Mouse (Mus musculus): Measurements from ENCODE around the gene Get4. TPM values are rescaled to one million over a fixed set of nuclear protein-coding genes. Genes with fewer than 3 reads are reported as not detected.

Get4 gene
- polyA plus RNA-seq, 1 experiment from 2014 or later, result 112 TPM

DNA sequence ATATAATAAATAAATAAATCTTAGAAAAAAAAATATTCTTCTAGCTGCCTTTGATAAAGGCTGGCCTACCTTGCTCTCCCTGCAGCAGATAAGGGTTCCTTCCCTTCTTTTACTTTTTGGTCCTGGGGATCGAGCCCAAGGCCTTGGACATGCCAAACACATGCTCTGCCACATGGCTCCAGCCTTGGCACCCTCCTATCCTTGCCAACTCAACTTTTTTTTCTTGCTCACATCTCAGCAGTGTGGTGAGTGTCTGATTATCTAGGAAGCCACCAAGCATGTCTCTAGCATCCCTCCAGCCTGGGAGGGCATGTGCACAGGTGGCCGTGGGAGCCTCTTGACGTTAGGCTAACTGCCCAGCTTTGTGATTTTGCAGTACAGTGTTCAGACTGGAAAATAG is 23.8 kb upstream of the Get4 start:
- 100% methylated on average over 3 of the region's 3 CpGs for WGBS
- H3K36me3 ChIP-seq (ENCODE audit: control insufficient read depth, insufficient read depth, low read length), result peaks cover 19% of the 10 kb centered on the region
- H3K27ac ChIP-seq (ENCODE audit: low read depth, low read length), result no peak overlapping the region
- H3K9ac ChIP-seq (ENCODE audit: low read depth, low read length), result no peak overlapping the region
- H3K27me3 ChIP-seq (ENCODE audit: control insufficient read depth, insufficient read depth, low read length), result no peaks in the 10 kb centered on the region
- no peak overlapping the region for H3K4me3 ChIP-seq (ENCODE audit: low read depth, low read length)
- no peaks in the 10 kb centered on the region for H3K9me3 ChIP-seq (ENCODE audit: control insufficient read depth, low read length)
- no peak for ATAC-seq (ENCODE audit: low FRiP score)
- H3K4me2 ChIP-seq (replicated peaks; ENCODE audit: low read depth, low read length), result no peak overlapping the region
- H3K4me1 ChIP-seq (replicated peaks; ENCODE audit: control insufficient read depth, insufficient read depth, low read length), result no peaks in the 10 kb centered on the region
- no peak for DNase-seq (ENCODE audit: low spot score)

DNA sequence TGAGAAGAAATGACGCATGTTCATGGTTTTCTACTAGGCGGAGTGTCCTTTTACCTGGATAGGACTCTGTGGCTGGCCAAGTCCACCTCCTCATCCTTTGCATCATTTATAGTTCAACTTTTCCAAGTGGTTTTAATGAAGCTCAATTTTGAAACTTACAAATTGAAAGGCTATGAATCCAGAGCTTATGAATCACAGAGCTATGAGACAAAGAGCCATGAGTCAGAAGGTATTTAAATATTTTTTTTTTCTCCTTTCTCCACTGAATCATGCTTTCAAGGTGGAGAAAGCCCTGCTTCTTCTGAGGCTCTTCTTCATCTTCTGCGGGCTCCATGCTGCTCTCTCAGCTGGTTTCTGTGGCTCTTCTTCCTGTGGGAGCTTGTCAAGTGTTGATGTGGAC is 22.4 kb upstream of the Get4 start:
- DNase-seq (ENCODE audit: low spot score) (no peak), ATAC-seq (ENCODE audit: low FRiP score) (no peak)
- no peak overlapping the region for H3K27ac ChIP-seq (ENCODE audit: low read depth, low read length)
- H3K27me3 ChIP-seq (ENCODE audit: control insufficient read depth, insufficient read depth, low read length), result no peaks in the 10 kb centered on the region
- H3K4me3 ChIP-seq (ENCODE audit: low read depth, low read length), result no peak overlapping the region
- 96% methylated on average over 3 of the region's 3 CpGs for WGBS
- H3K9me3 ChIP-seq (ENCODE audit: control insufficient read depth, low read length), result no peaks in the 10 kb centered on the region
- no peak overlapping the region for H3K9ac ChIP-seq (ENCODE audit: low read depth, low read length)
- H3K36me3 ChIP-seq (ENCODE audit: control insufficient read depth, insufficient read depth, low read length), result peaks cover 26% of the 10 kb centered on the region
- H3K4me1 ChIP-seq (replicated peaks; ENCODE audit: control insufficient read depth, insufficient read depth, low read length), result no peaks in the 10 kb centered on the region
- H3K4me2 ChIP-seq (replicated peaks; ENCODE audit: low read depth, low read length), result no peak overlapping the region

DNA sequence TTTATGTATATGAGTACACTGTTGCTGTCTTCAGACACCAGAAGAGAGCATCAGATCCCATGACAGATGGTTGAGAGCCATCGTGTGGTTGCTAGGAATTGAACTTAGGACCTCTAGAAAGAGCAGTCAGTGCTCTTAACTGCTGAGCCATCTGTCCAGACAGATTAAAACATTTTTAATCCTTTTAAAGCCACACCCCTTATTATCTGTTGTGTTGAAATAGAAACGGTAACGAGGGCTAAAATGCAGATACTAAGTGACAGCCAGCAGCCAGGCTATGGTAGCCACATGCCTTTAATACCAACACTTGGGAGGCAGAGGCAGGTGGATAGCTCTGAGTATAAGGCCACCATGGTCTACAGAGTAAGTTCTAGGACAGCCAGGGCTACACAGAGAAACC is 20.0 kb upstream of the Get4 start:
- WGBS, result 89% methylated on average over 3 of the region's 3 CpGs
- H3K36me3 ChIP-seq (ENCODE audit: control insufficient read depth, insufficient read depth, low read length), result peaks cover 24% of the 10 kb centered on the region

DNA sequence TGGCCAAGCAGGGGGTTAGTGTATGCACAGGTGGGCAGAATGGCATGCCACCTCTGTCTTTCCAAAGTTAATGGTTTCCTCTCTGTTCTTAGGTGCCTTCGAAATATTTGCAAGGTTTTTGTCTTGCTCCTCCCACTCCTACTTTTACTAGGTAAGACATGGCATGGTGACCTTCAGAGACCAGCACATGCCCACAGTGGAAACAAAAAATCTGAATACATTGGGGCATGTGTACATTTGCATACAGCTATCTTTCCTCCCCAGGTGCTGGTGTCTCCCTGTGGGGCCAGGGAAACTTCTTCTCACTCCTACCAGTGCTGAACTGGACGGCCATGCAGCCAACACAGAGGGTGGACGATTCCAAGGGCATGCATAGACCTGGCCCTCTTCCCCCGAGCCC is 17.7 kb upstream of the Get4 start:
- Histone ChIP-seq H3K4me1 (replicated peaks; ENCODE audit: control insufficient read depth, insufficient read depth, low read length) (no peaks in the 10 kb centered on the region), H3K4me2 (replicated peaks; ENCODE audit: low read depth, low read length) (no peak overlapping the region), H3K4me3 (ENCODE audit: low read depth, low read length) (no peak overlapping the region), H3K9ac (ENCODE audit: low read depth, low read length) (no peak overlapping the region), H3K36me3 (ENCODE audit: control insufficient read depth, insufficient read depth, low read length) (peaks cover 23% of the 10 kb centered on the region; the same call in 1 of the 2 replicates), H3K27ac (ENCODE audit: low read depth, low read length) (no peak overlapping the region), H3K9me3 (ENCODE audit: control insufficient read depth, low read length) (no peaks in the 10 kb centered on the region), H3K27me3 (ENCODE audit: control insufficient read depth, insufficient read depth, low read length) (no peaks in the 10 kb centered on the region)
- 93% methylated on average over 4 of the region's 4 CpGs for WGBS
- no peak for ATAC-seq (ENCODE audit: low FRiP score)
- DNase-seq (ENCODE audit: low spot score), result no peak

More for the DNA sequence above, 20.0 kb upstream of the Get4 start:
- no peak for ATAC-seq (ENCODE audit: low FRiP score)
- H3K9ac ChIP-seq (ENCODE audit: low read depth, low read length), result no peak overlapping the region
- no peak for DNase-seq (ENCODE audit: low spot score)
- H3K27me3 ChIP-seq (ENCODE audit: control insufficient read depth, insufficient read depth, low read length), result no peaks in the 10 kb centered on the region
- no peaks in the 10 kb centered on the region for H3K9me3 ChIP-seq (ENCODE audit: control insufficient read depth, low read length)
- H3K4me2 ChIP-seq (replicated peaks; ENCODE audit: low read depth, low read length), result no peak overlapping the region
- H3K27ac ChIP-seq (ENCODE audit: low read depth, low read length), result no peak overlapping the region
- no peak overlapping the region for H3K4me3 ChIP-seq (ENCODE audit: low read depth, low read length)
- no peaks in the 10 kb centered on the region for H3K4me1 ChIP-seq (replicated peaks; ENCODE audit: control insufficient read depth, insufficient read depth, low read length)

DNA sequence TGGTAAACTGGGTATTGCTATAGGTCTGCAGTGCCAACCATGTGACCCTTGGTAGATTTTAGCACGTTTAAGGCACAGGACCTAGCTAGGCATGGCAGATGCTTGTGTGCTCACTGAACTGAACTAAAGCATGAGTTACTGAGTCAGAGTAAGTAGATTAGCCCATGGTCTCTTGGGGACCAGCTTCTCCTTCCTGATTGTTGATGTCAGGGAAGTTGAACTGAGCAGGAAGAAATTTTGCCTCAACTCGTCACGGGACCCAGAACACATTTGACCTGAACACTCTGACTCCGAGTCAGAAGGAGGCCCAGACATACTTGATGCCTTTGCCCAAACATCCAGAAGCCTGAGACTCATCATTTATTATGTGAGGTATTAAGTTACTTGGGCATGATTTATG is 14.7 kb upstream of the Get4 start:
- no peak for DNase-seq (ENCODE audit: low spot score)
- no peaks in the 10 kb centered on the region for H3K27me3 ChIP-seq (ENCODE audit: control insufficient read depth, insufficient read depth, low read length)
- no peak overlapping the region for H3K27ac ChIP-seq (ENCODE audit: low read depth, low read length)
- H3K9me3 ChIP-seq (ENCODE audit: control insufficient read depth, low read length), result no peaks in the 10 kb centered on the region
- no peak overlapping the region for H3K9ac ChIP-seq (ENCODE audit: low read depth, low read length)
- 86% methylated on average over 4 of the region's 4 CpGs for WGBS
- H3K4me2 ChIP-seq (replicated peaks; ENCODE audit: low read depth, low read length), result no peak overlapping the region
- H3K4me3 ChIP-seq (ENCODE audit: low read depth, low read length), result no peak overlapping the region
- no peak for ATAC-seq (ENCODE audit: low FRiP score)
- H3K36me3 ChIP-seq (ENCODE audit: control insufficient read depth, insufficient read depth, low read length), result peaks cover 21% of the 10 kb centered on the region; the same call in 1 of the 2 replicates
- no peaks in the 10 kb centered on the region for H3K4me1 ChIP-seq (replicated peaks; ENCODE audit: control insufficient read depth, insufficient read depth, low read length)

DNA sequence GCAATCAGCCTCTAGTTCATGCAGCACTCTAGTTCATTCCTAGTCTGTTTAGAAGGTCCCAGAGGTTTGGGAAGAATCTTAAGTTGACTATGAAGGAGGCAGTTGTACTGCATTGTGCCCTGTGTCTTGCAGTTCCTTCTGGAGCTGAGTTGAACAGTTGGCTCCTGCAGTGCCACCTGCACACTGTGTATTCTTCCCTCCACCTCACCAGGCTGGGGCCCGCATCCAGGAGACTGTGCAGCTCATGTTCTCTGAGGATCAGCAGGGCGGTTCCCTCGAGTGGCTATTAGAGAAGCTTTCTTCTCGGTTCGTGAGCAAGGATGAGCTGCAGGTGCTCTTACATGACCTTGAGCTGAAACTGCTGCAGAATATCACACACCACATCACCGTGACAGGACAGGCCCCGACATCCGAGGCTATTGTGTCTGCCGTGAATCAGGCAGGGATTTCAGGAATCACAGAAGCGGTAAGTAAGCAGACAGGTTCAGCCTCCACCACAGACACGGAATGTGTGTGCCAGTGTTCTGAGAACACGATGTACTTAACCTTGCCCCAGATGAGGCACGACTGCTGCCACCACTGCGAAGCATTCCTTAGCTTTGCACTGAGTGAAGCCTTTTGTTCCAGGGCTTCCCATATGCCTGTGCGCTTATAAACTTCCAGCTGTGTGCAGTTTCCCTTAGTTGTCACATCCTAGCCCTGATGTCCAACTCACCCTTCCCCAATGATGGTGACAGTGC is 10.9 kb upstream of the Get4 start:
- DNase-seq (ENCODE audit: low spot score), result no peak
- Histone ChIP-seq H3K27ac (ENCODE audit: low read depth, low read length) (no peak overlapping the region), H3K4me1 (replicated peaks; ENCODE audit: control insufficient read depth, insufficient read depth, low read length) (no peaks in the 10 kb centered on the region), H3K9me3 (ENCODE audit: control insufficient read depth, low read length) (no peaks in the 10 kb centered on the region), H3K4me2 (replicated peaks; ENCODE audit: low read depth, low read length) (no peak overlapping the region), H3K36me3 (ENCODE audit: control insufficient read depth, insufficient read depth, low read length) (peaks cover 16% of the 10 kb centered on the region; the same call in 1 of the 2 replicates), H3K4me3 (ENCODE audit: low read depth, low read length) (no peak overlapping the region), H3K9ac (ENCODE audit: low read depth, low read length) (no peak overlapping the region), H3K27me3 (ENCODE audit: control insufficient read depth, insufficient read depth, low read length) (no peaks in the 10 kb centered on the region)
- WGBS, result 93% methylated on average over 15 of the region's 15 CpGs
- no peak for ATAC-seq (ENCODE audit: low FRiP score)

DNA sequence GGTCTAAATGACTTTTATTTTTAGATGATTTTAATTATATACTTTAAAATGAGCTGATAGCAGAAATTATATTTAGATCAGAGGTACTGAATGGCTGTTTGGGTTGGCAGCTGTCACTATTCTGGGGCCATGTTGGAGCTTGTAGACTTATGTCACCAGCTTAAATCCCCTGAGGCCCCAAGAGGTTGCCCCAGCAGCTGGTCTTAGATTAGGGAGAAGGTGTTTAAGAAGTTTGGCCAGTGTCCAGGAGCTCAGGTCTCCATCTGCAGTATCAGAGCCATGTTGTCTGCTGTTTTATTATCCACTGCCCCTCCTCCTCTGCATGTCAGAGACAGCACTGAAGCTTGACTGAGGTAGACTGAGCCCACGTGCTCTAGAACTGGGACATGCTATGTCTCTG is 8.7 kb upstream of the Get4 start:
- DNase-seq (ENCODE audit: low spot score), result no peak
- 91% methylated on average over 1 of the region's 1 CpGs for WGBS

DNA sequence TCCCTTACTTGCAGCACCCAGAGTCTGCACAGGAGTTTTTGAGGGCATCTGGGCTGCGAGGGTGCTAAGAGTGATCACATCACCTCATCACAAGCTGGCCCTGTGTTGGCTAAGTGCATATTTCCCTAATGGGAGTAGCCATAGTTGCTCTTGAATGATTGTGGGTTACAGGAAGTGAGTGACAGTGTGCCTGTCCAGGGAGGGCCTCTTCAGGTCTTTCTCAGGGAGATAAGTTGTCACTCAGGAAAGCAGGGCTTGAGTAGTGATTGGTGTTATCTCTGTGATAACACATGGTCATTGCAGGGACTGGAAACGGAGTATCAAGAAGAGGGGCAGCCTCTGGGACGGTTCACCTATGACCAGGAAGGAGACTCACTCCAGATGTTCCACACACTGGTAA is 4.4 kb upstream of the Get4 start:
- H3K4me1 ChIP-seq (replicated peaks; ENCODE audit: control insufficient read depth, insufficient read depth, low read length), result no peaks in the 10 kb centered on the region
- no peak overlapping the region for H3K27ac ChIP-seq (ENCODE audit: low read depth, low read length)
- no peak for ATAC-seq (ENCODE audit: low FRiP score)
- 87% methylated on average over 3 of the region's 3 CpGs for WGBS
- H3K9me3 ChIP-seq (ENCODE audit: control insufficient read depth, low read length), result no peaks in the 10 kb centered on the region
- no peak for DNase-seq (ENCODE audit: low spot score)
- no peak overlapping the region for H3K4me2 ChIP-seq (replicated peaks; ENCODE audit: low read depth, low read length)
- peaks cover 11% of the 10 kb centered on the region for H3K36me3 ChIP-seq (ENCODE audit: control insufficient read depth, insufficient read depth, low read length)
- no peak overlapping the region for H3K4me3 ChIP-seq (ENCODE audit: low read depth, low read length)
- H3K9ac ChIP-seq (ENCODE audit: low read depth, low read length), result no peak overlapping the region
- H3K27me3 ChIP-seq (ENCODE audit: control insufficient read depth, insufficient read depth, low read length), result no peaks in the 10 kb centered on the region

More for the DNA sequence above, 8.7 kb upstream of the Get4 start:
- H3K4me1 ChIP-seq (replicated peaks; ENCODE audit: control insufficient read depth, insufficient read depth, low read length), result no peaks in the 10 kb centered on the region
- H3K36me3 ChIP-seq (ENCODE audit: control insufficient read depth, insufficient read depth, low read length), result peaks cover 16% of the 10 kb centered on the region
- no peak overlapping the region for H3K27ac ChIP-seq (ENCODE audit: low read depth, low read length)
- no peak overlapping the region for H3K4me2 ChIP-seq (replicated peaks; ENCODE audit: low read depth, low read length)
- ATAC-seq (ENCODE audit: low FRiP score), result no peak
- no peaks in the 10 kb centered on the region for H3K27me3 ChIP-seq (ENCODE audit: control insufficient read depth, insufficient read depth, low read length)
- H3K9me3 ChIP-seq (ENCODE audit: control insufficient read depth, low read length), result no peaks in the 10 kb centered on the region
- no peak overlapping the region for H3K4me3 ChIP-seq (ENCODE audit: low read depth, low read length)
- H3K9ac ChIP-seq (ENCODE audit: low read depth, low read length), result no peak overlapping the region

DNA sequence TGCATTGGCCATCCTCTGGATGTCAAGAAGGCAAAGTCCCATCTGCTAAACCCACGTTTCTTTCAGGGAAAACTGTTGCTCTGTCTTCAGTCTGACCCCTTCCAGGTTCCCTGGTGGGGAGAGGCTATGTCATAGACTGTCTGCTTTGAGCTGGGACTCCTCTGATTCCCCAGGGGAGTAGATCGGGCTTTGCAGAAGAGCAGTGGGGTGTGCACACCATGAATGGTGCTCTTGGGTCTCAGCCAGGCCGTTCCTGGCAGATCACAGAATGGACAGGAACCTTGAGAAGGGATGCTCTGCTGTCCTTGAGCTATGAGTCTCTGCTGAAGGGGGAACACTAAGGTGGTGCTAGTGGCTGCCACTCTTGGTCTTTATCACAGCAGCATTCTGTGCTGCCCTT is 3.3 kb upstream of the Get4 start:
- no peak overlapping the region for H3K4me3 ChIP-seq (ENCODE audit: low read depth, low read length)
- ATAC-seq (ENCODE audit: low FRiP score), result no peak
- no peak overlapping the region for H3K27ac ChIP-seq (ENCODE audit: low read depth, low read length)
- H3K9ac ChIP-seq (ENCODE audit: low read depth, low read length), result no peak overlapping the region
- 87% methylated on average over 3 of the region's 3 CpGs for WGBS
- H3K4me1 ChIP-seq (replicated peaks; ENCODE audit: control insufficient read depth, insufficient read depth, low read length), result peaks cover 3% of the 10 kb centered on the region; the same call in 1 of the 2 replicates
- no peaks in the 10 kb centered on the region for H3K27me3 ChIP-seq (ENCODE audit: control insufficient read depth, insufficient read depth, low read length)
- no peaks in the 10 kb centered on the region for H3K9me3 ChIP-seq (ENCODE audit: control insufficient read depth, low read length)
- H3K4me2 ChIP-seq (replicated peaks; ENCODE audit: low read depth, low read length), result no peak overlapping the region
- peaks cover 11% of the 10 kb centered on the region for H3K36me3 ChIP-seq (ENCODE audit: control insufficient read depth, insufficient read depth, low read length)
- DNase-seq (ENCODE audit: low spot score), result no peak

Measured in hindbrain, embryonic 11.5 days (tissue).